Mouse (Mus musculus) spleen, adult 12 weeks (tissue): ENCODE data around the gene 2610318N02Rik.

Source experiments
- DNase-seq: peaks from one replicate; pipeline ENCODE4 v3.0.0; 2022; ENCODE audit warnings: low spot score

Gene 2610318N02Rik

DNA sequence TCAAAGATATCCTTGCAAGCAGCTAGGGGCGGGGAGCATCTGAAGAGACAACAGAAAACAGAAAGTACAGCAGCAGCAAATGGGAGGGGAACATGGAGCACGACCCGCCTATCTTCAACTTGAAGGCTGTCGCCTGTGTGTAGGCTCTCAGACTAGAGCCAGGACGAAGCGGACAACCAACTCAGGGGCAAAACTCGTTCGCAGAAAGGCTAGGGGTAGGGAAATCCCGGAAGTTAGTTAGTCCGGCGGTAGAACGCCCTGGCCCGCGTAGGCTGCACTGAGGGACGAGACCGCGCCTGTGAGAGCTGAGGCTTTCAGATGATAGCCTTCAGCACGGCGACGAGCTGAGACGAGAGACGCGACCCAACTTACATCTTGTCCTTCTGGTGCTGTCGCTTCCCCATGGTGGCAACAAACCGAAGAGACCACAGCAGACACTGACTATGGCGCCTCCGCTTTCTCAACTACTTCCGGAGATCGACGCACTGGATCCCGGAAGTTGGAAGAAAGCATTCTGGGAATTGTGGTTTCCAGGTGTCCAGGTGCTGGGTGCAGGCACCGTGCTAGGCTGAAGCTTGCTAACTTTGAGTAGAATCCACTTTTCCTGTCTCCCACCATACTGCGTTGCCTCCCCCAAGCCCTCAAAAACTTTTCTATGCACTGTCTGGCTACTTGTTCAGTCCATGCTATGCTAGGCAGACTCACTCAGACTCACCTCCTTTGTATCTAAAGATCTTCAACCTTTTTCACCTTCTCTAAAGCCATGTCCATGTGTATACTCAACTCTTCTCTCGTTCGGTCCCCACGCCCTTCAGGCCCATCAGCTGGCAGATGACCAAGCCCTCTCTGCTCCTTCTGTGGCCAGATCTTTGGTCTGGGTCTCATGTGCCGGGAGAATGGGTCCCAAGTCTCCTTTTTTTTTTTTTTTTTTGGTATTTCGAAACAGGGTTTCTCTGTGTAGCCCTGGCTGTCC, 13.9 kb downstream of the 2610318N02Rik start, which contains the start of gene Ppil2:
Gene Ppil2, minus strand, starts transcription at position 487 of the 973 bp plus-strand sequence.
- peak; percentile 53 for DNase-seq

DNA sequence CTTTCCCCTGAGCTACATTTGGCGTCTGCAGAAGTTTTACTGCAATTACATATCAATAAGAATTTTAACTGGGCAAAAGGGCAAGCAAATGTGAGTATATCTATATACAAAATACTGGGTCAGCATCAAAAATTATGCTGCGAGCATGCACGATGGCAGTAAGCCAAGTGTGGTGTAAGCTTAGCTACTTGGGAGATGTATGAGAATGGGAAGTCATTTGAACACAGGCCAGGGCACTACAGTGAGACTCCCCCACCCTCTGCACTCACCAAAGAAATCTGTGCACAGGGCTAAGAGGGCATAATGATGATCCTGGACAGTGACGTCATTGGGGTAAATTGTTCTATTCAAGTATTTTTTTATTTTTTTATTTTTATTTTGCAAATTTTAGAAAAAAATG, 20.4 kb downstream of the 2610318N02Rik start:
- DNase-seq, result no peak

DNA sequence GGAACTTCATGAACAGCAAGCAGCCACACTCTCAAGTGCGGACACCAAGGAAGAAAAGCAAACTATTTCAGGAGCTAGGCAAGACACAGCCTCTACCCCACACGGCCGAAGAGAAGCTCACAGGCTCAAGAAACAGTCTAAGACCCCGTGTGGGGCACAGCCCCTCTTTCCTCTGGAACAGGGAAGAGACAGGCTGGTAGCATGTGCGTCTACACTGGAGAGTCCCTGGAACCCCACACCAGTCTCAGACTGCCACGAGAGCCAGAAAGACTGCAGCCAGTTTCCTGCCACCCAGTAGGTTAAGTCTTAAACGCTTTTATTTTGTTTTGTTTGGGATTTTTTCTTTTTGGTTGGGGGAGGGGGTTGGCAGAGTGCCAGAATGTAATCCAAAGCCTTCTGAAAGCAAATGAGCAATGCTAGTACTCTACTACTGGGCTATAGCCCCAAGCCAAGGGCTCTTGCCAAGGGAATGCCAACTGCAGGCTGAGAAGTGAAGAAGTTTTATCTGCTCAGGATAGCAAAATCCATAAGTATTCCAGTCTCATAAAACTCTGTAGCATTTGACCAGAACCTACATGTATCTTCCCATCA, 22.2 kb downstream of the 2610318N02Rik start:
- no peak for DNase-seq

DNA sequence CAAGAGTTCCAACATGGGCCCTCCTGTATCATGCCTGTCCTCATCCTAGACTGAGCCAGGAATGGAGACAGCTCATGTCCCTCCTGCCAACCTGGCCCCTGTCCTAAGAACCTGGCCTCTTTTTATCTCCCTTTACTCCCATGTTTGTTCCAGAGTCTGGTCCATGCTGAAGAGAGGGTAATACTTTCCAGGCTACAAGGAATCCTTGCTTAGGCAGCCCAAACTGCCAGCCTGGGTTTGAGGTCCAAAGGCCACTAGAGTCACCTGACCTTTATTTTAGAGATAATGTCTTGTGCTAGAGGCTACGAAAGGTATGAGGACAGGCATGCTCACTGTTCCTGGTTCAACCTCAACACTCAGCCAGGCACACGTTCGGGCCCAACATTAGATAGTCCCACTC, 28.0 kb downstream of the 2610318N02Rik start:
- no peak for DNase-seq

DNA sequence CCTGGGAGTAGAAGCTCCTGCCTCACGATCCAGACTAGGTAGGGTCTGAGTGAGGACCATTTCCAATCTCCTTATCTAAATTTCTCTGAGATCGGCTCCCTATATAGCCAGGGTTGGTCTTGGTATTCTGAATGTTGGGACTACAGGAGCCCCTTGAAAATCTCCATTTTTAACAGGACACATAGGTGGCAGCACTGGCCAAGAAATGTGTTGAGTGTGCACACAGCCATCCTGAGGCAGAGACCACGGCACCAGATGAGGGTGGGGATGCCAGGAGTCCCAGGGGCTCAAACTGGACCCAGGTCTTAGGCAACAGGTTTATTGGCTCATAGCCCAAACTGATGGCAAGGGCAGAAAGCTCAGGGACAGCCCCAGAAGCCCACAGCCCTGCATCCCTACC, 36.6 kb downstream of the 2610318N02Rik start:
- DNase-seq, result no peak

DNA sequence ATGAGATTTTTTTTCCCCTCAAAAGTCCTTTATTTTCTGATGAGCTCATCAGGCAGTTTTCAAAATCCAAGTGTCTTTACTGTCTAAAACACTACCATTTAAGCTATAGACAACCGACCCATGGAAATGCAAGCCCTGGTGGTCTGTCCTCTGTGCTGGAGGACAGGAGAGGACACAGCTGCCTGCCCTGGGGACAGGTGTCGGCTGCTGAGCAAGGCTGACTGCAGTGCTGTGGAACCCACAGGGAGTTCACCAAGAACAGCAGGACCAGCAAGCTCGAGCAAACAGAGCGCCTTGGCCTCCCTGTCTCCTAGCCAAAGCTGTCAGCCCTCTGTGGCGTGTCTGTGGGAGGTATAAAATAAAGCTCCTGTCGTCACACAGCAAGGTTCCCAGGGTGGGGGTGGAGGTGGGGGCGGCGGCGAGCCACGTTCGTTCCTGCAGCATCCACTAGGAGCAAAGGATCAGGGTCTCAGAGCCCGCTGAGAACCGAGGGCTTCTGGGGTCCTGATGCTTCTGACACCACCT, 38.2 kb downstream of the 2610318N02Rik start:
- DNase-seq, result no peak

DNA sequence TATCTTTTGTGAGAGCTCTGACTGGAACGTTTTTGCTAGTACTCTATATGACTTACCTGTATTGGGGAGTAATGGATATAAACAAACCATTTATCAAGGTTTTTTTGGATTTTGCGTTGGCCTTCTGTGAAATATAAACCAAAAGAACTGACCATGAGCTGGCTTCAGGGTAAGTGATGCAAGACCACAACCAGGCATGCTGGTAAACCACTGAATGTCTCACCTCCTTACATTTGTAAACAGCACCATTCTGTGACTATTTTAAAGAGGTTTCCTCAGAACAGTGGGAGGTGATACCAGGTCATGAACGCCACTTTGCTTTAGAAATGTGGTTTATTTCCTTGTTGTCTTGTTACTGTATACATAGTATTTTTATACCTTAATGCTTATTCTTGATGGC, 38.7 kb downstream of the 2610318N02Rik start:
- no peak for DNase-seq

DNA sequence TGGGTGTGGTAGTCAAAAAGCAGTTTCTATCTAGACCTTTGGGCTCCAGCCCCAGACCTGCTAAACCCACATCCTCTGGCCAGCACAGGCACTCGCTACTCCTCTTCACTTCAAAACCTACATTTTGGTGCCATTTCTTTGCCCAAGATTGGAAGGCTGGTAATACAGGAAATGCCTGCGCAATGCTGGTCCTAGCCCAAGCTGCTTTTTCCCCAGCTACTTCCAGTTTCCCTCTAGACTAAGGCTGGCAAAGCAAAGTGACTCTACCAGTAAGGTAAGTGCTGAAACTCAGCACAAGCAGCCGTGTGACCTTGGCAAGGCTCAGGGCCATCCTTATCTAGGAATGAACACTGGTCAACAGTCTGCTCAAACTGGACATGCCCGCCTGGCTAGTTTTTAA, 39.3 kb downstream of the 2610318N02Rik start:
- no peak for DNase-seq

DNA sequence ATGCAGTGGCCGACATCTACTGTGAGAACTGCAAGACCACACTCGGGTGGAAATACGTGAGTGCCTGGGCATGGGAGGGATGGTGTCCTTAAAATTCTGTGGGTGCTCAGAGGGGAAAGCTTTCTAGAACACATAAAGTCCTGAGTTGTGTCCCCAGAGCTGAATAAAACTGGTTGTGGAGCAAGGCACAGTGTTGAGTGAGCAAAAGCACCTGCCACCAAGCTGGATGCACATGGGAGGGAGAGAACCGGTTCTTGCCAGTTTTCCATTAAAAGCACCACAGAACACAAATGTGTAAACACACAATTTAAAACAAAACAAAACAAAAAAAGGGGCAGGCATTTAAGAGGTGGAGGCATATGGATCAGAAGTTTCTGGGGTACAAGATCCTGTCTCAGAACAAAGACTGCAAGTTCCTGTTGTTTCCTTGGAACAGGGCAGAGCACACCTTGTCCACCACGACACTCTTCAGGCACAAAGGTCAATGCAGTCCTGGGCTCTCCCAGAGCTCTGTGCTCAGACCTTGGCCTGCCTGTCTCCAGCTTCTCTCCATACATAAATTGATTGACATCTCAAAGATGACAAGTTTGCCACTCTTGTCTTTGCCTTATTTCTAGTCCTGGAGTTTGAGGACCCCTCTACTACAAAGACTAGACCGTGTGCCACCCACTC, 42.7 kb downstream of the 2610318N02Rik start:
- no peak for DNase-seq

DNA sequence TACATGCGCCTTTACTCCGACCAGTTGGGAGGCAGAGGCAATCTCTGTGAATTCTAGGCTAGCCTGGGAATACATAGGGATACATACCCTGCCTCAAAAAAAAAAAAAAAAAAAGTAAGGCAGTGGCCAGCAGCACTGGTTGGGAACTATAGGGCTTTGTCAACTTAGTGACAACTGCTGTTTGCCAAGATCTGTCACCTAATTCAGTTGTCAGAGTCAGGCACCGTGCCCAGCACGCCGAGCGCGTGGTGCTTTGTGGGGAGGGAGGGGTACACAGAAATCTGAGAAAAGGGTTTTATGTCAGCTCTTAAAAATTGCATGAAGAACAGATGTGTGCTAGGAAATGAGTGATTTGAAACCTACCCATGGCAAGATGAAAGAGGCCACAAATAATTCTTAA, 46.9 kb downstream of the 2610318N02Rik start:
- no peak for DNase-seq

DNA sequence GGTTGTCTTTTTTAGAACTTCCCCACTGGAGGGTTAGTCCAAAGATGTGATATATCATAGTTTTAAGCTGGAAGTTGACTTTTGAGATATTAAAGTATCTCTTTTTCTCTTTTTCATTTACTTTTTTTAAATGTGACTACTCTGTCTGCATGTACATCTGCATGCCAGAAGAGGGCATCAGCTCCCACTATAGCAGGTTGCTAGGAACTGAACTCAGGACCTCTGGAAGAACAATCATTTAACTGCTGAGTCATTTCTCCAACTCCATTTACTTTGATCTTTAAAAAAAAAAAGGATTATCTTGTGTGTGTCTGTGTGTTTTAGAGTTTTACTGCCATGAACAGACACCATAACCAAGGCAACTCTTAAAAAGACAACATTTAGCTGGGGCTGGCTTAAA, 48.1 kb downstream of the 2610318N02Rik start:
- no peak for DNase-seq

DNA sequence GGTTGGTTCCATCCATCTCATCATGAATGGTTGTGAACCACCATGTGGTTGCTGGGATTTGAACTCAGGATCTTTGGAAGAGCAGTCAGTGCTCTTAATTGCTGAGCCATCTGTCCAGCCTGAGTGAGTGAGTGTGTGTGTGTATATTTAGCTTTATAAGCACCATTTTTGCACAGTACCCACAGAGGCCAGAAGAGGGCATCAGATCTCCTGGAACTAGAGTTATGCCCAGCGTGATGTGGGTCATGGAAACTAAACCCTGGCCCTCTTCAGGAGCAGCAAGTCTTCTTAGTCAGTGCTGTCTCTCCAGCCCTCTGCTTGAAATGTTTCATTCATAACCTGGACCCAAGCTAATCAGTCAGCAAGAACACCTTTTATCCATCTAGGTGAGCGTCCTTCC, 48.7 kb downstream of the 2610318N02Rik start:
- DNase-seq, result no peak

DNA sequence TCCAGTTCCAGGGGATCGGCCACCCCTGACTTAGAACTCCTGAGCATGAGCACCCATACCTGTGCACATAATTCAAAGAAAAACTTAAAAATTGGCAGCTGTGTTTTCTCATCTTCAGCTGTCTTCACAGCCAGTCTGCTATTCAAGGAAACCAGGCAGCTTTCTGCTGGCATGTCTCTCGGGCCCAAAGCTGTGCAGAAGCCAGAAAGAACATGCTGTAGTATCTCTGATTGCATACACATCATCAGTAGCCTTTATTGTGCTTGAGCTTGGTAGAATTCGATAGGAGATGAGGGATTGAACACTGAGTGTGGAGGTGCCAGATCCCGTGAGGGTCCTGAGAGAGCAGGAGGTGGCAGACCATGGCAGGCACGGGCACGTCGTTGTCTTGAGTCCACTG, 52.0 kb downstream of the 2610318N02Rik start:
- DNase-seq, result no peak

DNA sequence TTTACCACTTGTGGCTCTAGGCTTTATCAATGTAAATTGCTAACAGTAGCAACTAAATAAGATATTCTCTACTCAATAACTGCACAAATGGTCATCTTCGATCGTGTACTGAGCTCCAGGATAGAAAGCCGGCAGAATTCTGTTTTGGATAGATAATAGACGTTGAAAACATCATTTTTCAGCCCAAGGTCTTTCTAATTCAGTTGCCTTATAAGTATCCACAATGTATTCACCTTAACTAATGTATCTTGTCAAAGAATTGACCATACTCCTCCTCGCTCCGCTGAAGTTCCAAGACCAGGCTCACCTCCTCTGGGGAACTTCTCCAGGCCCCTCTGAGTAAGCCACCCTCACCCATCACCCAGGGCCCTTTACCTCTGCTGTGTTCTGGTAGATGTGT, 54.3 kb downstream of the 2610318N02Rik start:
- no peak for DNase-seq

DNA sequence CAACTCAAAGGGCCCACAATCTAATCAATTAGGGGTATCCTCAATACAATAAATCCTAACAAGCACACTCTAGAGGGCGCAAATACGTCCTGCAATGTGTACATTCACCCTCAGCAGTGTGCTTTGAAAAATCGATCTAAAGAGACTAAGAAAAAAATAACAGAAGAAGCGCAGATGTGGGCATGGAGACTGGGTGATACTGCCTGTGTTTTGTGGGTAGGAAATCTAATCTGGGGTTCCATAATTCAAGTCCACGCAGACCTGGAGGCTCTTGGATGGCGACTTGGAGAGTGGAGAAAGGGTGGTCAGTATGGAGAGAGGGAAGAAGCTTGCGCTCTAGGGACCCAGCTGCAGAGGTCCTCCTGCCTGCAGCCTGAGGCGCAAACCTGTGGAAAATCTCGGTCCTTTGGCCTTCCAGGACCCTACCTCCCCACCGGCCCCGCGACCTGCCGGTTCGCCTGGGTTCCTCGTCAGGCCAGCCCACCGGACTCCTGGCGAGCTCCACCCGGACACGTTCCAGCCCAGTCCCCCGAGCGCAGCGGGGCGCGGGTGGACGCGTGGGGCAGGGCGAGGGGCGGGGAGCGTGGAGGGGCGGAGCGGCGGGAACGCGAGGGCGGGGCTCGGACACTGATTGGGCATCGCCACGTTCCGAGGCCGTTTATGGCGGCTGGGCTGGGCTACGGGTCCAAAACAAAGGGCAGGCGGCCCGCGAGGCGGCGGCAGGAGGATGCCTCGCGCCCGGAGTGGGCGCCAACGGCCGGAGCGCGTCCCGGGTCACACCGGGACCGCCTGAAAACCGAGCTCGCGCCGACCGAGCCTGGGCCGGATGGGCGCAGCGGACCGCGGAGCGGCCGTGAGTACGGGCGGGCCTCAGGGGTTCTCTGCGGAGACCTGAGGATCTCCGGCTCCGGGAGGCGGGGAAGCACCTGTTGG, 55.2 kb downstream of the 2610318N02Rik start, which contains the start of gene Ypel1:
Gene Ypel1, plus strand, starts transcription at position 186 of the 933 bp plus-strand sequence.
- peak; percentile 42 for DNase-seq

DNA sequence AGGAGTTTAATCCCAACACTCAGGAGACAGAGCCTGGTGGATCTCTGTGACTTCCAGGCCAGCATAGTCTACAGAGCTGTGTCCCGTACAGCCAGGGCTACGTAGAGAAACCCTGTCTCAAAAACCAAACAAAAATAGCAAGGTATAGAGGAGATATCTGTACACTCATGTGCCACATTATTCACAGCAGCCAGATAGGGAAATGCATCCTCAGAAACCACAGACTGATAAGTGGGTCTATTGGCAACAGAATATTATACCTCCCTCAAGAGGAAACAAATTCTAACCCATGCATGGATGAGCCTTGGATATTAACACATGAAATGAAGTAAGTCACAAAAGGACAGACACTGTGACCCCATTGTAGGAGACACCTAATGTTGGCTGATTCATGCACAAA, 57.4 kb downstream of the 2610318N02Rik start:
- DNase-seq, result no peak
